Mouse (Mus musculus) E14TG2a.4 (cell line): ENCODE measurements around the gene Gm36079.
"Not testable (repeated sequence)": the region's sequence is repeated elsewhere in the genome, so short reads cannot be mapped to it uniquely, and the experiment has no call there.

Experiments
- H3K27me3 ChIP-seq: 2 replicates; pipeline ENCODE4 v1.6.1; 2014; ENCODE audit warnings: low read length, control low read depth; ENCODE audit not compliant: insufficient read depth
- H3K36me3 ChIP-seq: 2 replicates; pipeline ENCODE4 v1.6.1; 2014; ENCODE audit warnings: low read length, control low read depth; ENCODE audit not compliant: insufficient read depth
- H3K4me1 ChIP-seq: replicated peaks from 2 replicates; pipeline ENCODE4 v1.6.1; 2014; ENCODE audit warnings: low read depth, low read length, control low read depth
- H3K4me3 ChIP-seq: replicated peaks from 2 replicates; pipeline ENCODE4 v1.5.1; 2014; ENCODE audit warnings: mild to moderate bottlenecking, low read length
- H3K9me3 ChIP-seq: 2 replicates; pipeline ENCODE4 v1.6.1; 2014; ENCODE audit warnings: low read length, control low read depth

The Gm36079 gene

DNA sequence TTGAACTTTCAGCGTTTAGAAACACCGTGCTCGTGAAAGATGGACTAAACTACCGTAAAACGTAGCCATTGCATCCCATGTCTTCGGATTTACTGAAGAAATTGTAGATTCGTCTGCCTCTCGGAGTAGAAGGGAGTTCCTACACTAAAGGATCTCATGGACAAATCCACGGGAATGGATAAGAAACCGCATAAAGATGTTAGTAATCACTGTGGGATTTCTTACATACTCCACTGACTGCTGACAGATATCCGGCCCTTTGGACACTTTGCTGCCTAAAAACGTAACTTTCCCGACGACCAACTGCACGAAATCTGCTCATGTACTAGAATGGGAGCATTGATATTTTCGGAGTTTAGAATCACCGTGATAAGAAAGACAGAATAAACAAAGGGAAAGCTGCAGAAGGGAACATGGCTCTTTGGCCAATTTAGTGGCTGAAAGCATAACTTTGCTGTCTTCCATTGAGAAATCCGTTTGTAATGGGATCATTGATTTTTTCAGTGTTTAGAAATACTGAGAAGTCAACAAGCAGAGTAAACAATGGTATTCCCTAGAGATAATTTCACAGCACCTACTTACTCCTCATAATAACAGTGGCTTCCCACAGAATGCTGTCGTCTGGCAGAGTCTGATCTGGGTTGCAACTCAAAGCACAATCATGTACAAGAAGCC is 6.8 kb upstream of the Gm36079 start:
- H3K36me3 ChIP-seq, H3K9me3 ChIP-seq, H3K4me1 ChIP-seq, H3K4me3 ChIP-seq: not testable (repeated sequence)
- H3K27me3 ChIP-seq: peaks cover 26% of the 10 kb centered on the region

DNA sequence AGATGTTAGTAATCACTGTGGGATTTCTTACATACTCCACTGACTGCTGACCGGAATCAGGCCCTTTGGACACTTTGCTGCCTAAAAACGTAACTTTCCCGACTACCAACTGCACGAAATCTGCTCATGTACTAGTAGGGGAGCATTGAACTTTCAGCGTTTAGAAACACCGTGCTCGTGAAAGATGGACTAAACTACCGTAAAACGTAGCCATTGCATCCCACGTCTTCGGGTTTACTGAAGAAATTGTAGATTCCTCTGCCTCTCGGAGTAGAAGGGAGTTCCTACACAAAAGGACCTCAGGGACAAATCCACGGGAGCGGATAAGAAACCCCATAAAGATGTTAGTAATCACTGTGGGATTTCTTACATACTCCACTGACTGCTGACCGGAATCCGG is 4.9 kb upstream of the Gm36079 start:
- H3K27me3 ChIP-seq: peaks cover 16% of the 10 kb centered on the region
- H3K4me1 ChIP-seq, H3K36me3 ChIP-seq, H3K9me3 ChIP-seq, H3K4me3 ChIP-seq: not testable (repeated sequence)

DNA sequence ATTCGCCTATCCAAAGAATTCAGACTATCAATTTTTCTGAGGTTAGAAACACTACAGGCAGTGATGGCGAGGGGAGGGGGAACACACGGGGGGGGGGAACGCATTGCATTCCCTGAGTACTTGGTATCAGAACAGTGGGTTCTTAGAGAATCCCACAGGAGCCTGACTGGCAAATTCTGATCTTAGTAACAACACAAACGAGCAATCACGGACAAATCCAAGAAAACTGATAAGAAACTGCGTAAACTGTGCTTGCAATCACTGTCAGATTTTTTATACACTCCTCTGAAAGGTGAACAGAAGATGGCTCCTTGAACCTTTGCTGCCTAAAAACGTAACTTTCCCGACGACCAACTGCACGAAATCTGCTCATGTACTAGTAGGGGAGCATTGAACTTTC is 557 bp upstream of the Gm36079 start:
- H3K36me3 ChIP-seq, H3K4me3 ChIP-seq, H3K9me3 ChIP-seq, H3K4me1 ChIP-seq: not testable (repeated sequence)
- peaks cover 16% of the 10 kb centered on the region for H3K27me3 ChIP-seq

DNA sequence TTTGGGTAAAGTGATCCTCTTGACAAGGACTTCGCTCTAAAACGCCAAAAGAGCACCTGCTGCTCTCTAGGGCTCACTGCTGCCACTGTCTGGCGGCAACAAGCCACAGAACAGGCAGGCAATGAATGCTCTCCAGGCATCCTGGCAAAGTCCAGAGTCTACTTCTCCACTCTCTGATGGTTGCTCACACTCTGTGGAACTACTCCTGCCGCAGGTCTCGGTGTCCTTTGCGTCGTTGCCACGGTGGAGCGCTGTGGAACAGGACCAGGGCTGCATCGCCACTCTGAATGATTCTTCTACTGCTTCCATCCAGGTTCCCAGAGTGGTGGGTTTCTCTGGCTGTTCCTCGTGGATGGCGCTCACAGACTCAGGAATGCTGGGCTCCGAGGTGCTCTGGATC is 438 bp downstream of the Gm36079 start:
- H3K27me3 ChIP-seq: peaks cover 16% of the 10 kb centered on the region
- not testable (repeated sequence) for H3K36me3 ChIP-seq, H3K9me3 ChIP-seq, H3K4me1 ChIP-seq, H3K4me3 ChIP-seq

DNA sequence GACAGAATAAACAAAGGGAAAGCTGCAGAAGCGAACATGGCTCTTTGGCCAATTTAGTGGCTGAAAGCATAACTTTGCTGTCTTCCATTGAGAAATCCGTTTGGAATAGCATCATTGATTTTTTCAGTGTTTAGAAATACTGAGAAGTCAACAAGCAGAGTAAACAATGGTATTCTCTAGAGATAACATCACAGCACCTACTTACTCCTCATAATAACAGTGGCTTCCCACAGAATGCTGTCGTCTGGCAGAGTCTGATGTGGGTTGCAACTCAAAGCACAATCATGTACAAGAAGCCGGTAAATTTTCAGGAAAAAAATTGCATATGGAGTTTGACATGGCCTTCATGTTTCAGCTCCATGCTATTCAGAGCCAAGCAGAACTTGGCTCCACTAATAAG is 1.2 kb downstream of the Gm36079 start:
- H3K9me3 ChIP-seq, H3K4me1 ChIP-seq, H3K36me3 ChIP-seq, H3K4me3 ChIP-seq: not testable (repeated sequence)
- H3K27me3 ChIP-seq: peaks cover 16% of the 10 kb centered on the region

DNA sequence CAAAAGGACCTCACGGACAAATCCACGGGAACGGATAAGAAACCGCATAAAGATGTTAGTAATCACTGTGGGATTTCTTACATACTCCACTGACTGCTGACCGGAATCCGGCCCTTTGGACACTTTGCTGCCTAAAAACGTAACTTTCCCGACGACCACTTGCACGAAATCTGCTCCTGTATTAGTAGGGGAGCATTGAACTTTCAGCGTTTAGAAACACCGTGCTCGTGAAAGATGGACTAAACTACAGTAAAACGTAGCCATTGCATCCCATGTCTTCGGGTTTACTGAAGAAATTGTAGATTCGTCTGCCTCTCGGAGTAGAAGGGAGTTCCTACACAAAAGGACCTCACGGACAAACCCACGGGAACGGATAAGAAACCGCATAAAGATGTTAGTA is 1.8 kb downstream of the Gm36079 start:
- H3K9me3 ChIP-seq, H3K36me3 ChIP-seq, H3K4me3 ChIP-seq, H3K4me1 ChIP-seq: not testable (repeated sequence)
- peaks cover 16% of the 10 kb centered on the region for H3K27me3 ChIP-seq

DNA sequence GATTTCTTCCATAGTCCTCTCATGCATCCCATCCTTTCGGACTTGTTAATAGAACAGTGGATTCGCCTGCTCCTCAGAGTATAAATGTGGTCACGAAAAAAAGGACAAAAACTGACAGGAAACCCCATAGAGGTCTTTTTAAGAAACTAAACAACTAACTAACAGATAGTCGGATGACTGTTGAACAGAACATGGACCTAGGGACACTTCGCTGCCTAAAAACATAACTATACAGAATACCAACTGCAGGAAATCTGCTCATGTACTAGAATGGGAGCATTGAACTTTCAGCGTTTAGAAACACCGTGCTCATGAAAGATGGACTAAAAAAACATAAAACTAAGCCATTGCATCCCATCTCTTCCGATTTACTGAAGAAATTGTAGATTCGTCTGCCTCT is 2.2 kb downstream of the Gm36079 start:
- H3K9me3 ChIP-seq, H3K36me3 ChIP-seq, H3K4me3 ChIP-seq, H3K4me1 ChIP-seq: not testable (repeated sequence)
- peaks cover 16% of the 10 kb centered on the region for H3K27me3 ChIP-seq

DNA sequence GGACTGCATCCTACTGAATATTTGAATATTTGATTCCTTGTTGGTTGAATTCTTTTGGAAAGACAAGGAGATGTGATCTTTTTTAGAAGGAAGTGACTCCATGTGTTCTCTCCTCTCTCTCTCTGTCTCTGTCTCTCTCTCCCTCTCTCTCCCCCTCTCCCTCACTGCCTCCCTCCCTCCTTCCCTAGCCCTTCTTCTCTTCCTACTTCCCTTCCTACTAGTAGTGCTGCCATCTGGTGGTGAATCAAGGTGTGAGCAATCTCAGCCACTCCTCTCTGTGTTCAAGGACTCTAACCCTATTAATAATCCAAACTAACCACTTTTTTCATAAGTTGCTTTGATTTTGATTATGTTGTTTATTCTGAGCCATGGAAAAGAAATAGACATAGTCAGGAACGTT is 5.3 kb downstream of the Gm36079 start:
- H3K4me3 ChIP-seq, H3K9me3 ChIP-seq, H3K4me1 ChIP-seq, H3K36me3 ChIP-seq: not testable (repeated sequence)
- peaks cover 13% of the 10 kb centered on the region for H3K27me3 ChIP-seq

DNA sequence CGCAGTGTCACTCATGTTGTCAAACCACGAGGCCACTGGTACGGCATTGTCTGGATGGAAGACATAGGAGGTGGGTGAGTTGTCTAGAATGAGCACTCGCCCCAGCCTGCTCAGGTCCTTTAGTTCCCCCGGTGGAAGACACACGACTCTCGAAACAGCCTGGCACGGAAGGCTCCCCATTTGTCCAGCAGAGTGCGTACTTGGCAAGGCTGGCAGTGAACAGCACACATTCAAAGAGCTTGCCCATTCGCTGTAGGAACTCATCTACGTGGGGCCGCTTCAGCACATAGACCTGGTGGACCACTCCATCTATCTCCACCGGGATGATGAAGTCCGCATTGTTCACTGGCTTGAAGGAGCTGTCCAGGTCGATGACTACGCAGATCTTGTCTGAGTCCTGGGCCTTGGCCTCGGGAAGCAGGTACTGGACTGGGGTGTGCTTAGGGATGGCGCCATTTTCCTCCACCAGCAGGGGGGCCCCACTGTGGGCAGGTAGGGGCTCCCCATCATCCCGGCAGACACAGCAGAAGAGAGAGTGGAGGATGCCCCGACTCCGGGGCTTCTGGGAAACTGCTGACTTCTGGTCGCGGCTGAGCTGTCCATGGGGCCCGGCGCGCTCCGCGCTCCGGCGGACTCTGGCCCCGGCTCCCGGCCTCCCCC is 11.3 kb downstream of the Gm36079 start:
- H3K9me3 ChIP-seq: not testable (repeated sequence)

DNA sequence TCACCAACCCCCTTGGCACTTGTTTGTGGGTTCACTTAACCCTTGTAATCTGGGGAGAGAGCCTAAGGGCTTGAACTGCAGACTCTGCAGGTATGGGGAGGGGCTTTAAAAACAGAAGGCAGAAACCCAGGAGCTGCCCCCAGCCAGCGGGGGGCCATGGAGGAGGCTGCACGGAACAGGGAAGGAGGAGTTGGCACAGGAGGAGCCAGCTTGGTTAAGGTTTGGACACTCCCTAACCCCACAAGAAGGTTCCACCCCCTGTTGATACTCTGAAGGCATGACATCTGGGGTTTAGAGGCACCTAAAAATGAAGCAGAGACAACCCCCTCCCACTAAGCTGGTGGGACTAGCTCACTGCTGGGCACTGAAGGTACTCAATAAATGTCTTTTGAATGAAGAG is 12.8 kb downstream of the Gm36079 start:
- H3K9me3 ChIP-seq, H3K36me3 ChIP-seq, H3K4me3 ChIP-seq, H3K4me1 ChIP-seq, H3K27me3 ChIP-seq: not testable (repeated sequence)

More for the DNA sequence above, 11.3 kb downstream of the Gm36079 start:
- not testable (repeated sequence) for H3K4me1 ChIP-seq, H3K4me3 ChIP-seq, H3K36me3 ChIP-seq, H3K27me3 ChIP-seq

DNA sequence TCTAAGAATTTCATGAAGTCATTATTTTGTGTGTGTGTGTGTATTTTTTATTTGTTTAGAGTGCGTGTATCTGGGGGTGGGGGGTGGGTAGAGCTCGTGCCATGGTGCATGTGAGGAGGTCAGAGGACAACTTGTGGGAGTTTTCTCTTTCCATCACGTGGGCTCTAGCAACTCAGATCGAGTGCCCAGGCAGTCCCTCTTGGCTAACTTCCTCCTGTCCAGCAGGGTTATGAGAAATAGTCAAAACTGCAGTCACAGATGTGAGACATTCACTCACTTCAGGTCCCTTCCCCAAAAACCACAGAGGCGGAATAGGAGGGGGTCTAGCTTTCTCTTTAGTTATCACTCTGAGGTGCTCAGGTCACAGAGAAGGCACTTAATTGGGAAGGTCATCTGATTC is 13.3 kb downstream of the Gm36079 start:
- H3K27me3 ChIP-seq, H3K4me1 ChIP-seq, H3K4me3 ChIP-seq, H3K9me3 ChIP-seq, H3K36me3 ChIP-seq: not testable (repeated sequence)

DNA sequence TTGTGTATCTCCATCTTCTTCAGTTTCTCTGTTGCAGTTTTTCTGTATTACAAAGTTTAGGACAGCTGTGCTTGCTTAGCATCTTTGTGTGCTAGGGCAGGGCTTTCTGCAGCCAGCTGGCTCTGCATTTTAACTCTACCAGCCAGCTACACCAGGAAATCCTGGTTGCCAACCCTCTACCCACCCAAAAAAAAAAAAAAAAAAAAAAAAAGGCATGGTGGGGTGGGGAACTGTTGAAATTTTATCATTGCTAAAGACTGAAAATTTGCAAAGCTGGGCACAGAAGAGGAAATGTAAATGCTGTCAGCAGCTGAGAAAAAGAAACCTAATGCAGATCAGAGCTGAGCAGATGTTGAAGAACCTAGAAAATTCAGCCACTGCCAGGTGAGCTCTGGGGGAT is 16.7 kb downstream of the Gm36079 start:
- H3K4me1 ChIP-seq, H3K9me3 ChIP-seq, H3K4me3 ChIP-seq, H3K27me3 ChIP-seq, H3K36me3 ChIP-seq: not testable (repeated sequence)

DNA sequence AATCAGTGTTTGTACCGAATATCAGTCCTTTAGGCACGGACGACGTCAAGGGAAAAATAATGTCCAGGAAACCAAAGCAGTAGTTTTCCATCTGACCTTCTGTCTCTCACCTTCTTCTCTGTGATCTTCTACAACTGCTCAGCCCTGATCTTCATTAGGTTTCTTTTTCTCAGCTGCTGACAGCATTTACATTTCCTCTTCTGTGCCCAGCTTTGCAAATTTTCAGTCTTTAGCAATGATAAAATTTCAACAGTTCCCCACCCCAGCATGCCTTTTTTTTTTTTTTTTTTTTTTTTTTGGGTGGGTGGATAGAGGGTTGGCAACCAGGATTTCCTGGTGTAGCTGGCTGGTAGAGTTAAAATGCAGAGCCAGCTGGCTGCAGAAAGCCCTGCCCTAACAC is 27.6 kb downstream of the Gm36079 start:
- H3K9me3 ChIP-seq, H3K27me3 ChIP-seq, H3K4me3 ChIP-seq, H3K36me3 ChIP-seq, H3K4me1 ChIP-seq: not testable (repeated sequence)

DNA sequence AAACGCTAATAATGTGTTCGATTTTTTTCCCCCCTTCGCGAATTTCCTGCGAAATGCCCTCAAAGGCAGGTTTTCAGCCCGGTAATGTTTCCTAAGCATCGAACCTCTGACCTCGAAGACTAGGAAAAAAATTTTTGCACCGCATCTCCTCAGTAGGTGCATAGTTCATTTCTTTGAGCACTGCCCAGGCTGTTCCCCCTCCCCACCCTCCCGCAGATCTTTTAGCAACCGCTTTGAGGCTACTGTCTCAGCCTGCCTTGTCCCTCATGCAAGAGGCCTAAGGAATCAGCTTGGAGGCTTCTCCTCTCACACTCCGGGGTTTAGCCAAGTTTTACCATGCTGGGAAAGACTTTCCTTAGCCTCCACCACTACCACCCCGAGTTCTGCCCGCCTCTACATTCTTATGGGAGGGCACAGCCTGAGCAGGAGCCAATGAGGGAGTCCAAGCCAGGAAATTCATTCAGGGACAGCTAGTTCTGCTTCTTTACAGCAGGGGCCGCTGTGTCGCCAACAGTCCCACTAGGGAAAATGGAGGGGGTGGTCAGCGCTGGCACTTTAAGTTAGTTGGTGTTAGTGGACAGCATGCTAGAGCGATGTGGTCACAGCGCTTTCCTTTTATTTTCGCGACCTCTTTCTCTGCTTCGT is 28.2 kb downstream of the Gm36079 start:
- H3K4me1 ChIP-seq, H3K27me3 ChIP-seq, H3K36me3 ChIP-seq, H3K9me3 ChIP-seq, H3K4me3 ChIP-seq: not testable (repeated sequence)
